Mouse (Mus musculus) G1E (cell line): ENCODE data around the gene Arl4d.
"Not testable (repeated sequence)": the region's sequence is repeated elsewhere in the genome, so short reads cannot be mapped to it uniquely, and the experiment has no call there.

ENCODE experiments used
- CTCF ChIP-seq: IDR thresholded peaks from 2 replicates; pipeline ENCODE4 v1.5.1; 2012; ENCODE audit warnings: low read depth, low read length, inconsistent platforms, mixed read lengths
- GATA1 ChIP-seq: IDR thresholded peaks from 2 replicates; pipeline ENCODE4 v1.6.1; 2012; ENCODE audit warnings: borderline replicate concordance, low read length, inconsistent platforms, mixed read lengths
- POLR2AphosphoS5 ChIP-seq: IDR thresholded peaks from 2 replicates; pipeline ENCODE4 v1.6.1; 2012; ENCODE audit warnings: low read depth, low read length, inconsistent platforms; ENCODE audit not compliant: insufficient replicate concordance
- TAL1 ChIP-seq: conservative IDR thresholded peaks from 2 replicates; pipeline ENCODE4 v1.6.1; 2012; ENCODE audit warnings: low read depth, low read length, inconsistent platforms, mixed read lengths

DNA sequence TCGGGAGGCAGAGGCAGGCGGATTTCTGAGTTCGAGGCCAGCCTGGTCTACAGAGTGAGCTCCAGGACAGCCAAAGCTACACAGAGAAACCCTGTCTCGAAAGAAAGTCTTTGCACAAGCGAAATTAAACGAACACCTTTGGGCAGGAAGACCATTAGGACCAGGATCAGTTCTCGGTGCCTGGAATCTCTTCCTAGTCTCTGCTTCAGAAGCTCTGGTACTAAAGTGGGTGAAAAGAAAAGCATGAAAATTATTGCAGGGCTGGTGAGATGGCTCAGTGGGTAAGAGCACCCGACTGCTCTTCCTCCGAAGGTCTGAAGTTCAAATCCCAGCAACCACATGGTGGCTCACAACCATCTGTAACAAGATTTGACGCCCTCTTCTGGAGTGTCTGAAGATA lies 18.2 kb upstream of the Arl4d start:
- TF ChIP-seq POLR2AphosphoS5, TAL1, CTCF, GATA1: not testable (repeated sequence)
